Mouse (Mus musculus) T-helper 2 cell (primary cell): Measurements from ENCODE around the gene Rasd2.

Source experiments
- in situ Hi-C: fragments of 300-600 bp; cut with MboI, MseI; formaldehyde crosslinking; loops from one replicate; pipeline ENCODE4 v1.15.1; 2025; ENCODE audit warnings: high pct_unique_total_duplicates

Rasd2 gene

GRCm38 (mm10) chr8:75217969-75218368, 4.2 kb downstream of the Rasd2 start:
- in situ Hi-C loops = loop anchor here (5.0 kb wide), 2 partner anchors 86 to 141 kb away; no protein-coding TSS in a partner anchor

GRCm38 (mm10) chr8:75219877-75220738, 6.4 kb downstream of the Rasd2 start:
- in situ Hi-C loops = loop anchor here (5.0 kb wide), 2 partner anchors 88 to 143 kb away; no protein-coding TSS in a partner anchor

DNA sequence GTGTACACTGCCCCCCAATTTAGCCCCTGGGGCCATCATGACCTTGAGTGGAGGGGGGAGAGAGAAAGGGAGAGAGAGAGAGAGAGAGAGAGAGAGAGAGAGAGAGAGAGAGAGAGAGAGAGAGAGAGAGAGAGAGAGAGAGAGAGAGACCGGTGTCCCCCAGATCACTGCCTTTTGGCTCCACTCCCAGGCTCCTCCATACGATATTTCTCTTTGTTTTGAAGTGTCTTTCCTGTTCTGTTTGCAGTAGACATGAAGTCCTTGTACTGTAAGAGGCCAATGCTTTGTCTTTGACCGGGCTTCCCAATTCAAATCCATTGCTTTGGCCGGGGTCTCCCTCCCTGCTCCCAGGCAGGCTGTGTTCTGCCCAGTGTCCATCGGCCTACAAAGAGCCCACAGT, 8.9 kb downstream of the Rasd2 start:
- in situ Hi-C loops = no loop called here

GRCm38 (mm10) chr8:75226773-75227172, 13.0 kb downstream of the Rasd2 start:
- in situ Hi-C loops = no loop called here

GRCm38 (mm10) chr8:75233915-75234554, 20.3 kb downstream of the Rasd2 start:
- in situ Hi-C loops = no loop called here

DNA sequence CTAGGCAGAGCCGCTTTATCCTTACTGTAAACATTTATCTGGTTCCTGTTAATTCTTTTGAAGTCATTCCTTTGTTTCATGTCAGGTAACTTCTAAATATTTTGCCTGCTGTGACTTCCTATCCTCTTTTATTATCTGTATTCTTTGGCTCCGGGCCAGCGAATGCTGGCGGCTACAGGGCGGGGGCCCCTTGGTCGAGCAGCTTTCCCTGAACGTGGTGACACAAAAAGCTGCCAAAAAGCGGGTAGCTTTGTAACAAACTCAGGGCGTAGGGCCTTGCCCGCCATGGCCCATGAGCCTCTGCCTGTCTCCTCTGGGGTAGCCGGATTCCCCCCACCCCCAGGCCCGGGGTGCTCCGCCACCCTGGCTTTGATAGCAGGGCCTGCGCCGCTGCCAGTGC, 33.6 kb downstream of the Rasd2 start:
- in situ Hi-C loops = no loop called here

DNA sequence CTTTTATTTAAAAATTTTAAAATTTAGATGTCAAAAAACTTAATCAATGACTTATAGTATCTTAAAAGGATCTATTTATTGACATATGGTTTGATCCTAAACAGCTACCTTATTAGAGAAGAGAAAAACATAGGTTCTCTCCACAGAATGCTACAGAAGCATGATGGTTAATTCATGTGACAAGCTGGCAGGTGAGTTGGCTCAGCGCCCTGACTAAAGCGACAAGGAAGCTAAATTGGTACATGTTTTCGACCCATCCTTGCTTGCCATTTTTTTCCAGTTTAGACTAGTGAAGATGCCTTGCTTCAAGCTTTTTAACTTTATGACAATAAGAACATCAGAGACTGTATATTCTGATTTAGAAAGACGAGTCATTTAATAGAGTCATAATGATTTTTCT, 35.4 kb downstream of the Rasd2 start:
- in situ Hi-C loops = no loop called here

- in situ Hi-C loops = no loop called here
These were observed 40.3 kb downstream of the Rasd2 start for GRCm38 (mm10) chr8:75254027-75254426.

DNA sequence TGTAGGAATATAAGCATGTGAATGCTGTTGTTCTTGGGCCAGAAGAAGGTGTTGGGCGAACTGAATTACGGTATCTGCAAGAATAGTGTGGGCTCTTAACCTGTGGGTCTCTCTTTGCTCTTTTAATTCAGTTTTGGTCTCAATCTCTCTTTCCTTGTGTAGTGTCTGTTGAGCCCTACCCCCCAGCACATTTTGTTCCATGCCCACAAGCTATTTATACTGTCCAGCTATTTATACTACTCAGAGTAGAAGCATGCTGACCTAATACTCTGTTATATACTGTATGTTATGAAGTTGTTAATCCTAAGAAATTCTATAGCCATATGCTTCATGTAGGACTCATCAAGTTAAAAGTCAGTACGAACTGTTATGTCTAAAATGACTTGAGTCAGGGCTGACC, 41.9 kb downstream of the Rasd2 start:
- in situ Hi-C loops = no loop called here

DNA sequence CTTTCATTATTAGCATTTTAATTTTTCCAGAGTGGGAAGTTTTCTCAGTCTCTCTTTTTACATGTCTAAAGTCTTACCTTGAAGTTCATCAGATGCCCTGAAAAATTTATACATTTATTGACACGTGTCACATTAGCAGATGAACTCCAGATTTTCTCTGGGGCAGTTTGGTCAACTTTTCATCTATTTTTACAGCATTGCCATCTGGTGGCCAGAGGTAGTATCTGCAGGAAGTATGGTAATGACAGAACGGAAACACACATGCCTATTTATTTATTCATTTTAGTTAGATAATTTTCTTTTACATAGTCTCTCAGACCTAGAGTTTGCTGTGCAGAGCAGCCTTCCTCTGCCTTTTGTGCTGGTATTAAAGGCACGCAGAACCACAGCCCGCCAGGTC, 58.4 kb downstream of the Rasd2 start:
- in situ Hi-C loops = no loop called here
